Mouse (Mus musculus): ENCODE data around the gene Slc45a1. TPM values are rescaled to one million over a fixed set of nuclear protein-coding genes. Genes with fewer than 3 reads are reported as not detected.

Gene Slc45a1
- polyA plus RNA-seq, 1 experiment from 2014 or later = 1.1 TPM

- WGBS = 87% methylated on average over 10 of the region's 10 CpGs
- no peaks in the 10 kb centered on the region for H3K9me3 ChIP-seq
- peaks cover 29% of the 10 kb centered on the region for H3K4me1 ChIP-seq
- H3K36me3 ChIP-seq (replicated peaks) = peaks cover 16% of the 10 kb centered on the region
- DNase-seq (ENCODE audit: extremely low spot score, low spot score) = no peak
- H3K4me3 ChIP-seq = no peak overlapping the region
- no peak overlapping the region for H3K27ac ChIP-seq
- H3K27me3 ChIP-seq (ENCODE audit: poor library complexity, severe bottlenecking) = no peaks in the 10 kb centered on the region
Measured at GRCm38 (mm10) chr4:150581931-150582723, 69.8 kb downstream of the Slc45a1 start.

Other genes starting within 250 kb of the Slc45a1 start
- gene Errfi1, start 201.7 kb upstream of the Slc45a1 start, polyA plus RNA-seq (2016; fragmentation: Nextera tagmentation; extraction: Ambion mirVana) = 16.5 and 18.7 TPM in 2 replicates

Measured in forebrain, embryonic 10.5 days (tissue).